8 mouse cellular contexts compared by ENCODE assay signal in genomic region chr7:34594501-34595306, GRCm38 (mm10).
DNase-seq lines count a peak whose midpoint lies in the region; ATAC-seq and TF ChIP-seq lines count a peak whose summit lies in the region.

No protein-coding gene starts in this region.

- no peak overlapping the region for H3K27ac ChIP-seq in CH12.LX (ENCODE audit: insufficient read depth, low read depth)
- peak overlapping the region; percentile 62 for H3K27ac ChIP-seq in forebrain, embryonic 15.5 days (replicated peaks)
- peak overlapping the region; percentile 87 for H3K27ac ChIP-seq in hindbrain, embryonic 10.5 days
- H3K27ac ChIP-seq in layer of hippocampus, adult 2 months: peak overlapping the region; percentile 68
- H3K27ac ChIP-seq in midbrain, embryonic 12.5 days (replicated peaks): peak overlapping the region; percentile 80

- no peak for TF ChIP-seq RAD21 in CH12.LX (IDR thresholded peaks at IDR 0.05; ENCODE audit: low read depth, low read length)

- WGBS in forebrain, embryonic 15.5 days: 19% methylated on average over 18 of the region's 18 CpGs
- WGBS in hindbrain, embryonic 10.5 days: 24% methylated on average over 18 of the region's 18 CpGs
- 26% methylated on average over 18 of the region's 18 CpGs for WGBS in midbrain, embryonic 12.5 days

- DNase-seq in CH12.LX (ENCODE audit: extremely low read depth): no peak
- DNase-seq in adrenal gland, postnatal 10 days: peak; percentile 63
- peak; percentile 72 for DNase-seq in hindbrain, embryonic 10.5 days (ENCODE audit: low spot score)
- no peak for DNase-seq in layer of hippocampus, adult 2 months (ENCODE audit: low spot score in 2 of 2)
- no peak for DNase-seq in c-Kit-positive CD71-positive TER-119-positive erythroid progenitor cells, embryonic 14.5 days (ENCODE audit: low spot score)

- peaks cover 0 to 22% of the 10 kb centered on the region in 2 experiments; a peak in 2 of 4 replicates for H3K4me1 ChIP-seq in CH12.LX (ENCODE audit: control insufficient read depth in 1 of 2, insufficient read depth in 2 of 2)
- peaks cover 18% of the 10 kb centered on the region for H3K4me1 ChIP-seq in forebrain, embryonic 15.5 days
- H3K4me1 ChIP-seq in hindbrain, embryonic 10.5 days (replicated peaks): peaks cover 37% of the 10 kb centered on the region
- H3K4me1 ChIP-seq in midbrain, embryonic 12.5 days: peaks cover 34% of the 10 kb centered on the region

- no peaks in the 10 kb centered on the region for H3K36me3 ChIP-seq in CH12.LX (replicated peaks in 1 of 2; ENCODE audit: control insufficient read depth in 1 of 2, insufficient read depth in 1 of 2, low read length in 1 of 2)
- no peaks in the 10 kb centered on the region for H3K36me3 ChIP-seq in forebrain, embryonic 15.5 days
- no peaks in the 10 kb centered on the region for H3K36me3 ChIP-seq in hindbrain, embryonic 10.5 days
- no peaks in the 10 kb centered on the region for H3K36me3 ChIP-seq in midbrain, embryonic 12.5 days

- H3K27me3 ChIP-seq in CH12.LX (replicated peaks): no peaks in the 10 kb centered on the region
- no peaks in the 10 kb centered on the region for H3K27me3 ChIP-seq in forebrain, embryonic 15.5 days
- no peaks in the 10 kb centered on the region for H3K27me3 ChIP-seq in hindbrain, embryonic 10.5 days (ENCODE audit: insufficient read depth, poor library complexity, severe bottlenecking)
- H3K27me3 ChIP-seq in midbrain, embryonic 12.5 days: no peaks in the 10 kb centered on the region

- peak overlapping the region; percentile 51 for H3K4me2 ChIP-seq in CH12.LX (ENCODE audit: insufficient read depth, low read depth, poor library complexity, severe bottlenecking)
- H3K4me2 ChIP-seq in forebrain, embryonic 15.5 days (replicated peaks): peak overlapping the region; percentile 53
- peak overlapping the region; percentile 39 for H3K4me2 ChIP-seq in midbrain, embryonic 12.5 days (replicated peaks)

- 0 out of 2 replicates have a peak, but pooled peaks have one; percentile 16 for ATAC-seq in forebrain, embryonic 15.5 days (replicated peaks)
- ATAC-seq in midbrain, embryonic 12.5 days (ENCODE audit: low FRiP score, low read depth): peak; percentile 68
- ATAC-seq in megakaryocyte-erythroid progenitor cell, adult 5-6 weeks (replicated peaks; ENCODE audit: low FRiP score, low TSS enrichment, poor library complexity, severe bottlenecking): no peak

- no peak for TF ChIP-seq POLR2A in CH12.LX (IDR thresholded peaks at IDR 0.05; ENCODE audit: low read depth, low read length)

- TF ChIP-seq EP300 in CH12.LX (IDR thresholded peaks at IDR 0.05; ENCODE audit: low read length): no peak

- in situ Hi-C loops in CH12.LX (cut with MboI; ENCODE audit: low pct_ligation_motif_present, low pct_unique_long_range_greater_than_20kb, low sequenced_read_pairs): no loop called here

- H3K4me3 ChIP-seq in CH12.LX (replicated peaks in 1 of 3; ENCODE audit: low read depth in 2 of 3, low read length in 2 of 3, poor library complexity in 1 of 3): no peak overlapping the region
- H3K4me3 ChIP-seq in forebrain, embryonic 15.5 days: peak overlapping the region; percentile 35
- H3K4me3 ChIP-seq in hindbrain, embryonic 10.5 days: peak overlapping the region; percentile 38
- peak overlapping the region; percentile 50 for H3K4me3 ChIP-seq in layer of hippocampus, adult 2 months
- 0 out of 2 replicates have a peak overlapping the region, but pooled peaks have one; percentile 4 for H3K4me3 ChIP-seq in midbrain, embryonic 12.5 days

- H3K9ac ChIP-seq in CH12.LX (ENCODE audit: insufficient read depth, low read depth): 0 out of 2 replicates have a peak overlapping the region, but pooled peaks have one; percentile 27
- H3K9ac ChIP-seq in forebrain, embryonic 15.5 days (replicated peaks): peak overlapping the region; percentile 25; the same call in 1 of the 2 replicates
- H3K9ac ChIP-seq in midbrain, embryonic 12.5 days (replicated peaks): no peak overlapping the region

- no peaks in the 10 kb centered on the region for H3K79me2 ChIP-seq in CH12.LX (replicated peaks; ENCODE audit: control insufficient read depth, extremely low read depth, insufficient read depth, poor library complexity, severe bottlenecking)

- dilution Hi-C loops in CH12.LX (cut with MboI; ENCODE audit: extremely low pct_ligation_motif_present, extremely low pct_unique_long_range_greater_than_20kb, low sequenced_read_pairs): no loop called here

- H3K9me3 ChIP-seq in CH12.LX (replicated peaks; ENCODE audit: low read length): no peaks in the 10 kb centered on the region
- H3K9me3 ChIP-seq in forebrain, embryonic 15.5 days: no peaks in the 10 kb centered on the region
- no peaks in the 10 kb centered on the region for H3K9me3 ChIP-seq in hindbrain, embryonic 10.5 days
- H3K9me3 ChIP-seq in midbrain, embryonic 12.5 days: no peaks in the 10 kb centered on the region

- no peak for TF ChIP-seq CTCF in CH12.LX (conservative IDR thresholded peaks at IDR 0.05 in 1 of 2, IDR thresholded peaks at IDR 0.05 in 1 of 2; ENCODE audit: low read depth in 2 of 2, low read length in 2 of 2)
- TF ChIP-seq CTCF in layer of hippocampus, adult 2 months (conservative IDR thresholded peaks at IDR 0.05): peak; percentile 48

TF ChIP-seq in CH12.LX, 34 proteins besides CTCF, POLR2A, EP300 and RAD21:
- TF ChIP-seq ELF1 (IDR thresholded peaks at IDR 0.05; ENCODE audit: low read depth, low read length) (no peak), NELFE (IDR thresholded peaks at IDR 0.05; ENCODE audit: low read depth, low read length) (no peak), MEF2A (IDR thresholded peaks at IDR 0.05; ENCODE audit: borderline replicate concordance, low read depth, low read length) (no peak), ZKSCAN1 (IDR thresholded peaks at IDR 0.05; ENCODE audit: borderline replicate concordance, low read depth, low read length) (no peak), E2F4 (IDR thresholded peaks at IDR 0.05; ENCODE audit: insufficient replicate concordance, low read depth, low read length) (no peak), TCF12 (IDR thresholded peaks at IDR 0.05; ENCODE audit: low read depth, low read length) (no peak), JUND (conservative IDR thresholded peaks at IDR 0.05; ENCODE audit: low read depth, low read length) (no peak), BHLHE40 (IDR thresholded peaks at IDR 0.05; ENCODE audit: low read depth, low read length) (peak; percentile 98)

Comparison
In these comparisons a context has a peak if more than half of its experiments do, and no peak if none do; other contexts are left out.
1. DNase-seq: peak in adrenal gland, postnatal 10 days (single experiment) and hindbrain, embryonic 10.5 days (single experiment); none in CH12.LX (single experiment), layer of hippocampus, adult 2 months (0 of 2) and c-Kit-positive CD71-positive TER-119-positive erythroid progenitor cells, embryonic 14.5 days (single experiment).
2. H3K4me3 ChIP-seq: peak in forebrain, embryonic 15.5 days (single experiment), hindbrain, embryonic 10.5 days (single experiment), layer of hippocampus, adult 2 months (single experiment) and midbrain, embryonic 12.5 days (single experiment); none in CH12.LX (0 of 3).
3. Peak in every context shown above with its lines, with median percentiles within 50 percentile points of each other: H3K4me2 ChIP-seq.